Mouse (Mus musculus) heart, adult 9 months (tissue): ENCODE results near the gene Rps6kc1.

Experiments
- DNase-seq, 2 experiments: peaks; one replicate each; pipeline ENCODE4 v3.0.0; 2022; ENCODE audit warnings: low spot score in 2 of 2

Gene Rps6kc1

GRCm38 (mm10) chr1:190834201-190834907, 77.2 kb downstream of the Rps6kc1 start:
- DNase-seq: no peak

- no peak for DNase-seq
Observed at GRCm38 (mm10) chr1:190832965-190833630, 78.5 kb downstream of the Rps6kc1 start.

- DNase-seq: peak in 1 of 2 experiments; percentile 35
Observed at GRCm38 (mm10) chr1:190831839-190832497, 79.6 kb downstream of the Rps6kc1 start.

GRCm38 (mm10) chr1:190826486-190827034, 85.0 kb downstream of the Rps6kc1 start:
- DNase-seq: no peak

- DNase-seq: no peak
Observed at GRCm38 (mm10) chr1:190823745-190824144, 87.8 kb downstream of the Rps6kc1 start.

- peak in 1 of 2 experiments; percentile 41 for DNase-seq
Observed at GRCm38 (mm10) chr1:190816141-190816540, 95.4 kb downstream of the Rps6kc1 start.

- no peak for DNase-seq
Observed at GRCm38 (mm10) chr1:190810408-190810807, 101.2 kb downstream of the Rps6kc1 start.

GRCm38 (mm10) chr1:190808766-190809221, 102.8 kb downstream of the Rps6kc1 start:
- no peak for DNase-seq

GRCm38 (mm10) chr1:190806817-190807216, 104.8 kb downstream of the Rps6kc1 start:
- no peak for DNase-seq

GRCm38 (mm10) chr1:190798668-190799067, 112.9 kb downstream of the Rps6kc1 start:
- no peak for DNase-seq

GRCm38 (mm10) chr1:190797483-190798058, 114.0 kb downstream of the Rps6kc1 start:
- no peak for DNase-seq

- DNase-seq: peak in 1 of 2 experiments; percentile 17
Observed at GRCm38 (mm10) chr1:190796745-190797482, 114.7 kb downstream of the Rps6kc1 start.

- DNase-seq: no peak
Observed at GRCm38 (mm10) chr1:190791638-190792037, 119.9 kb downstream of the Rps6kc1 start.

GRCm38 (mm10) chr1:190790720-190791119, 120.8 kb downstream of the Rps6kc1 start:
- no peak for DNase-seq

GRCm38 (mm10) chr1:190777660-190778059, 133.9 kb downstream of the Rps6kc1 start:
- no peak for DNase-seq

- no peak for DNase-seq
Observed at GRCm38 (mm10) chr1:190776260-190776659, 135.3 kb downstream of the Rps6kc1 start.

- DNase-seq: no peak
Observed at GRCm38 (mm10) chr1:190772088-190772885, 139.3 kb downstream of the Rps6kc1 start.

- no peak for DNase-seq
Observed at GRCm38 (mm10) chr1:190769748-190770147, 141.8 kb downstream of the Rps6kc1 start.

- no peak for DNase-seq
Observed at GRCm38 (mm10) chr1:190768307-190768706, 143.3 kb downstream of the Rps6kc1 start.

GRCm38 (mm10) chr1:190767621-190768020, 143.9 kb downstream of the Rps6kc1 start:
- DNase-seq: no peak
